In genomic region chr1:76113281-76113680, GRCm38 (mm10) we compare ENCODE assay signal across 9 mouse cellular contexts.
DNase-seq lines count a peak whose midpoint lies in the region; ATAC-seq lines count a peak whose summit lies in the region.
"Had no signal": no experiment of that assay in that cellular context is flagged by ENCODE, and none has a peak within 500 bp of the region (broad histone marks: within the 10 kb centered on the region; RNA-seq: fewer than 3 reads in every experiment).

No protein-coding gene starts in this region.

- peak; percentile 1 for DNase-seq in kidney, adult 9 months
- DNase-seq in kidney, postnatal 36 days: no peak
- peak; percentile 35 for DNase-seq in gastrocnemius, adult 18-20 months (ENCODE audit: low spot score)
- DNase-seq in gastrocnemius, postnatal 25 days: peak; percentile 23
- peak; percentile 50 for DNase-seq in lung, postnatal 10 days
- no peak for DNase-seq in right cerebral cortex, postnatal 36 days (ENCODE audit: low spot score in 2 of 2)
- DNase-seq: kidney, postnatal 25 days; layer of hippocampus, postnatal 36 days had no signal

- no peak for ATAC-seq in CD4-positive, CD25-positive, alpha-beta regulatory T cell, adult 4 months

Comparison
In these comparisons a context has a peak if more than half of its experiments do, and no peak if none do; other contexts are left out.
1. DNase-seq: peak in kidney, adult 9 months (single experiment), gastrocnemius, adult 18-20 months (single experiment), gastrocnemius, postnatal 25 days (single experiment) and lung, postnatal 10 days (single experiment); none in kidney, postnatal 36 days (0 of 2) and right cerebral cortex, postnatal 36 days (0 of 2).